Mouse (Mus musculus): Measurements from ENCODE around the gene Eya2. TPM values are rescaled to one million over a fixed set of nuclear protein-coding genes. Genes with fewer than 3 reads are reported as not detected.

Gene Eya2
- total and polyA plus RNA-seq, 3 experiments = not detected

DNA sequence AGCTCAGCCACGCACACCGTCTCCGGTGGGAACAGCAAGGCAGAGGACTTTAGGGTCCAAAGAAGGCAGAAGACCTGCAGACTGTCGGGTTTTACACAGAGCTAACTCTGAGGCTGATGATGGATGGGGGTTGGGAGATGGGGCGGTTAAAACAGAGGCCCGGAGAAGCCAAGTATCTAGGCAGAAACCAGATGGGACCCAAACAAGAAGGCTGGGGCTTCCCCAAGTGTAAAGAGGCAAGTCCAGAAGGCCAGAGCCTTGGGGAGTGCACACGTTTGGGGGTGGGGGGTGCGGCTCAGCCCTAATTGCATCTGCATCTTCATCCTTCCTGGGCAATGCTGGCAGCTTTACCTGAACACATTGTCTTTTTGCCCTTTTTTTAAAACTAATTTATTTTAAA is 218.1 kb downstream of the Eya2 start:
- Histone ChIP-seq H3K36me3 (replicated peaks) (peaks cover 97% of the 10 kb centered on the region), H3K9me3 (replicated peaks) (no peaks in the 10 kb centered on the region), H3K4me3 (ENCODE audit: low read depth, low read length) (no peak overlapping the region), H3K4me1 (ENCODE audit: insufficient read depth, low read depth, low read length) (no peaks in the 10 kb centered on the region), H3K27me3 (ENCODE audit: insufficient read depth, low read length) (no peaks in the 10 kb centered on the region)
- TF ChIP-seq POLR2AphosphoS5 (IDR thresholded peaks at IDR 0.05; ENCODE audit: insufficient replicate concordance, low read depth, low read length) = no peak
- no peak for TF ChIP-seq CTCF (IDR thresholded peaks at IDR 0.05; ENCODE audit: low read depth, low read length)
- TF ChIP-seq GATA1 (IDR thresholded peaks at IDR 0.05; ENCODE audit: borderline replicate concordance, low read length) = no peak
- TF ChIP-seq GATA2 (IDR thresholded peaks at IDR 0.05; ENCODE audit: borderline replicate concordance, low read depth, low read length) = no peak
- no peak for TF ChIP-seq TAL1 (conservative IDR thresholded peaks at IDR 0.05; ENCODE audit: low read depth, low read length)
- ATAC-seq (ENCODE audit: extremely low read depth, insufficient number of reproducible peaks, low FRiP score, poor library complexity, severe bottlenecking) (no peak), DNase-seq (ENCODE audit: low spot score) (no peak)

DNA sequence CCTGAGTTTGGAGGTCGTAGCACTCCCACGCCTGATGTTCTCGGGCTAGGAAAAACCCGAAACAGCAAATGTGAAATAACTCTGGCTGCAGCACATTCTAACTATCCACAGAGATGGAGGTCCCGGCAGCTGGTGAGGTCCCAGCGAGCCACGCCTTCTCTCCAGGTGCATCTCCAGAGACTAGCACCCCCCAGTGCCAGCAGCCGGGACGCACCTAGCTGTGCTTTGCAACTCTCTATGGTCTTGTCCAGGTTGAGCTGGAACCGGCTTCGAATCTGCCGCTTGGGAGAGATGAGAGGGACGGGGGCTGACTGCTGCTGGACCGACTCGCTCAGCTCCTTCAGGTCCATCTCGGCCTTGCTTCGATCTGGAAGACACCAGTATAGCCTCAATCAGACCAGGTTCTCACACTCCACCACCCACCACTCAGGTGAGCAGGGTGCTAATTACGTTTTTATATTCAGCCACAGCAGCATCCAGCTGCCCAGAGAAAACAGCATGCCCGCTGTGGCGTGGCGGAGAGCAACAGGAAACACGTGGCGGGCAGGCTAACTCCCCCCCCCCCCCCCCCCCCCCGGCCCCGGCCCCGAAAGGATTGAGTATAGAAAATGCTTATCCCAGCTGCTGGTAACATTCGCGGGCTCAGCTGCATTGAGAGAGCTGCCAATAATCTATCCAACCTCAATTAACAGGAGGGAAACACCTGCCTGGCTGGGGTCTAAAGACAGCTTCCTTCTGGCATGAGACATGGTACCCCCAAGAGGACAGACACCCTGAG is 220.5 kb downstream of the Eya2 start:
- H3K9me3 ChIP-seq (replicated peaks) = no peaks in the 10 kb centered on the region
- peaks cover 97% of the 10 kb centered on the region for H3K36me3 ChIP-seq (replicated peaks)
- TF ChIP-seq POLR2AphosphoS5 (IDR thresholded peaks at IDR 0.05; ENCODE audit: insufficient replicate concordance, low read depth, low read length) = no peak
- TF ChIP-seq TAL1 (conservative IDR thresholded peaks at IDR 0.05; ENCODE audit: low read depth, low read length) = no peak
- no peak for TF ChIP-seq CTCF (IDR thresholded peaks at IDR 0.05; ENCODE audit: low read depth, low read length)
- TF ChIP-seq GATA1 (IDR thresholded peaks at IDR 0.05; ENCODE audit: borderline replicate concordance, low read length) = no peak
- no peak for TF ChIP-seq GATA2 (IDR thresholded peaks at IDR 0.05; ENCODE audit: borderline replicate concordance, low read depth, low read length)
- no peak for DNase-seq (ENCODE audit: low spot score)
- H3K27me3 ChIP-seq (ENCODE audit: insufficient read depth, low read length) = no peaks in the 10 kb centered on the region
- peaks cover 4% of the 10 kb centered on the region; the same call in 1 of the 2 replicates for H3K4me1 ChIP-seq (ENCODE audit: insufficient read depth, low read depth, low read length)
- no peak for ATAC-seq (ENCODE audit: extremely low read depth, insufficient number of reproducible peaks, low FRiP score, poor library complexity, severe bottlenecking)
- no peak overlapping the region for H3K4me3 ChIP-seq (ENCODE audit: low read depth, low read length)

DNA sequence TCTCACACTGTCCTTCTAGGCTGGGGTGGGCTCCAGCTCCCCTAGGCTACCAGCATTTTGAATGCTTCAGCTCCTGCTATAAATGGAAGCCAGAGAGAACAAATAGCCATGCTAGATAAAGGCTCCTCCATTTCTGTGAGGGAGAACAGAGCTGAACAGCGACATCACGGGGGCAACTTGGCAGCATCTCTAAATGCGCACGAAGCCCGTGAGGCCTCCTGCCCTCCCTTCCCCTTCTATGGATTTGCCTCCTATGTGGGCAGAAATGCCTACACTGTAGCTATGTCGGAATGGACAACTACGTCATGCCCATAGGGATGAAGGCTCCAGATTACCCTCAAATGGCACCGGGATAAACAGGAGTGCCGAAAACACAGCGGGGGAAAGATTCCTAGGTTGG is 222.6 kb downstream of the Eya2 start:
- no peak overlapping the region for H3K4me3 ChIP-seq (ENCODE audit: low read depth, low read length)
- no peaks in the 10 kb centered on the region for H3K27me3 ChIP-seq (ENCODE audit: insufficient read depth, low read length)
- peaks cover 12% of the 10 kb centered on the region for H3K4me1 ChIP-seq (ENCODE audit: insufficient read depth, low read depth, low read length)
- TF ChIP-seq GATA1 (IDR thresholded peaks at IDR 0.05; ENCODE audit: borderline replicate concordance, low read length) (no peak), GATA2 (IDR thresholded peaks at IDR 0.05; ENCODE audit: borderline replicate concordance, low read depth, low read length) (no peak), CTCF (IDR thresholded peaks at IDR 0.05; ENCODE audit: low read depth, low read length) (no peak), POLR2AphosphoS5 (IDR thresholded peaks at IDR 0.05; ENCODE audit: insufficient replicate concordance, low read depth, low read length) (no peak), TAL1 (conservative IDR thresholded peaks at IDR 0.05; ENCODE audit: low read depth, low read length) (no peak)
- ATAC-seq (ENCODE audit: extremely low read depth, insufficient number of reproducible peaks, low FRiP score, poor library complexity, severe bottlenecking) (no peak), DNase-seq (ENCODE audit: low spot score) (no peak)
- H3K9me3 ChIP-seq (replicated peaks) = no peaks in the 10 kb centered on the region
- peaks cover 97% of the 10 kb centered on the region for H3K36me3 ChIP-seq (replicated peaks)

DNA sequence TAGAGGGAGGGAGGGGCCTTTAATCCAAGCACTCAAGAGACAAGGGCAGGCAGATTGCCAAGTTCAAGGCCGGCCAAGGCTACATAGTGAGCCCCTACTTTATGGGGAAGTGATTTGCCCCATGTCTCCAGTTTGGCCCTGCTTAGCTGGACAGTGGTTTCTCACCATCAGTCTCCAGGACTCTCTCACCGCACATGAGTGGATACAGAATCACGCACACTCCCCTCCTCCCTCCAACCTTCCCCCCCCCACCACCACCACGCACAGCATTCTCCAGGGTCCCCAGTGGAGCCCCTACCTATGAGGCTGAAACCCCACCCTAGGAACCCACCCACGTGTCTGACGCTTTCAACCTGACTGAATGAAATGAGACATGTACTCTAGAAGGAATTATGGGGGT is 223.7 kb downstream of the Eya2 start:
- DNase-seq (ENCODE audit: low spot score) (no peak), ATAC-seq (ENCODE audit: extremely low read depth, insufficient number of reproducible peaks, low FRiP score, poor library complexity, severe bottlenecking) (no peak)
- H3K27me3 ChIP-seq (ENCODE audit: insufficient read depth, low read length) = no peaks in the 10 kb centered on the region
- H3K36me3 ChIP-seq (replicated peaks) = peaks cover 98% of the 10 kb centered on the region
- peaks cover 12% of the 10 kb centered on the region for H3K4me1 ChIP-seq (ENCODE audit: insufficient read depth, low read depth, low read length)
- no peak overlapping the region for H3K4me3 ChIP-seq (ENCODE audit: low read depth, low read length)
- H3K9me3 ChIP-seq (replicated peaks) = no peaks in the 10 kb centered on the region
- TF ChIP-seq POLR2AphosphoS5 (IDR thresholded peaks at IDR 0.05; ENCODE audit: insufficient replicate concordance, low read depth, low read length) (no peak), GATA1 (IDR thresholded peaks at IDR 0.05; ENCODE audit: borderline replicate concordance, low read length) (no peak), GATA2 (IDR thresholded peaks at IDR 0.05; ENCODE audit: borderline replicate concordance, low read depth, low read length) (no peak), CTCF (IDR thresholded peaks at IDR 0.05; ENCODE audit: low read depth, low read length) (no peak), TAL1 (conservative IDR thresholded peaks at IDR 0.05; ENCODE audit: low read depth, low read length) (no peak)

DNA sequence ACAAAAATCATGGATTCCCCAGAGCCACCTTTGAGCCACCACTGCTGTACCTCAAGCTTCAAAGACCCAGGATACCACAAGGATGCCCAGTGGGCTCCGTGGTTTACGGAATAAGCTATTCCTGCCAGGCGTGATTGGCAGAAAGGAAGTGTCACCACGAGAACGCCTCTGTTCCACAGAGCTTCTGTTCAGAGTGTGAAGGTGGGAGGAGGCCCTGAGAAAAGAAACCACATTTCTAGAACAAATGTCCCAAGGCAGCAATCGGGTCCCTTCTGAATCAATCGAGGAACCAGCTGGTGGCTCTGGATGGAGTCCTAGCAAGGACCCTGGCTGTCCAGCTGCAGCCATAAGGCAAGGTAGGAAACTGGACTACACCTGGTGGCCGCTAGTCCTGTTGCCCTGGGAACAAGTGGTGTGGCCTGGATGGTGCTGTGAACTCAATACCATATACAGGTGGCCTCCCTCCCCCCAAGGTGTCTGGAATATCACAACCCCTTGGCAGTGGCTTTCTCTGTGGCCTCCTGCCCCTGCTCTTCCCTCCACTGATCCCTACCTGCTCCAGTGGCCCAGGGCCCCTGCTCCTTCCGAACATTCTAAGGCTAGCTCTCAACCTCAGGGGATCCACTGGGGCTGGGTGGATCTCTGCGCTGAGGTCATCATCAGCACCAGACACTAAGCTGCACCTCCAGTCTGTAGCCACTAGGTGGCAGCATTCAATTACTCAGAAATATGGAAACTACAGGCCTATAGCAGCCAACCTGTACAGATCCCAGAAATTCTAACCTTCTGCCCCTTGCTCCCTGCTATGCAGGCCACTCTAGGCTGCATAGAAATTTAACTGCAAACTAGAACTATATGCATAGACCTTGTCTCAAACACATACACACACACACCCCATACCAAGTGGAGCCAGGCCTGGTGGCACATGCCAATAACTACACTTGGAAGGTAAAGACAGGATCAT is 224.4 kb downstream of the Eya2 start:
- Histone ChIP-seq H3K9me3 (replicated peaks) (no peaks in the 10 kb centered on the region), H3K4me3 (ENCODE audit: low read depth, low read length) (no peak overlapping the region), H3K36me3 (replicated peaks) (peaks cover 98% of the 10 kb centered on the region), H3K4me1 (ENCODE audit: insufficient read depth, low read depth, low read length) (peaks cover 12% of the 10 kb centered on the region), H3K27me3 (ENCODE audit: insufficient read depth, low read length) (no peaks in the 10 kb centered on the region)
- ATAC-seq (ENCODE audit: extremely low read depth, insufficient number of reproducible peaks, low FRiP score, poor library complexity, severe bottlenecking) (peak; percentile 61), DNase-seq (ENCODE audit: low spot score) (peak; percentile 73)
- TF ChIP-seq CTCF (IDR thresholded peaks at IDR 0.05; ENCODE audit: low read depth, low read length) (peak; percentile 76), POLR2AphosphoS5 (IDR thresholded peaks at IDR 0.05; ENCODE audit: insufficient replicate concordance, low read depth, low read length) (no peak)

DNA sequence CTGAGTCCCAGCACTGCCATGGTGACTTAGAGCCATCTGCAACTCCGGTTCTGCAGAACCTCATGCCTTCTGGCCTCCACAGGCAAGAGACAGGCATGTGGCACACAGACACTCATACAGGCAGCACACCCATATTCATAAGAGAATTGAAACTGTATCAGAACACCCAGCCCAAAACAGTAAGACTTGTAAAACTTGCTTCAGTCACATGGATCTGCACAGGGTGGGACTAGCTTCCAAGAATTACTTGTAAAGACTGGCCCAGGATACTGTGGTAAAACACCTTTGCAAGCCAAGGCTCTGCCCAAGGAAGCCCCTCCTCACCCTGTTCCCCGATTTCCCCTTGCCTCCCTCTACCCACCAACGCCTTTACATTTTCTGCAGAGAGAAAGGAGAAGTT is 225.2 kb downstream of the Eya2 start:
- Histone ChIP-seq H3K9me3 (replicated peaks) (no peaks in the 10 kb centered on the region), H3K36me3 (replicated peaks) (peaks cover 98% of the 10 kb centered on the region), H3K4me1 (ENCODE audit: insufficient read depth, low read depth, low read length) (peaks cover 12% of the 10 kb centered on the region), H3K27me3 (ENCODE audit: insufficient read depth, low read length) (no peaks in the 10 kb centered on the region), H3K4me3 (ENCODE audit: low read depth, low read length) (no peak overlapping the region)
- no peak for DNase-seq (ENCODE audit: low spot score)
- no peak for ATAC-seq (ENCODE audit: extremely low read depth, insufficient number of reproducible peaks, low FRiP score, poor library complexity, severe bottlenecking)
- TF ChIP-seq CTCF (IDR thresholded peaks at IDR 0.05; ENCODE audit: low read depth, low read length) (no peak), GATA1 (IDR thresholded peaks at IDR 0.05; ENCODE audit: borderline replicate concordance, low read length) (no peak), POLR2AphosphoS5 (IDR thresholded peaks at IDR 0.05; ENCODE audit: insufficient replicate concordance, low read depth, low read length) (no peak), TAL1 (conservative IDR thresholded peaks at IDR 0.05; ENCODE audit: low read depth, low read length) (no peak), GATA2 (IDR thresholded peaks at IDR 0.05; ENCODE audit: borderline replicate concordance, low read depth, low read length) (no peak)

Data from G1E (cell line).